8 mouse cellular contexts compared by ENCODE assay signal in the genomic region with DNA sequence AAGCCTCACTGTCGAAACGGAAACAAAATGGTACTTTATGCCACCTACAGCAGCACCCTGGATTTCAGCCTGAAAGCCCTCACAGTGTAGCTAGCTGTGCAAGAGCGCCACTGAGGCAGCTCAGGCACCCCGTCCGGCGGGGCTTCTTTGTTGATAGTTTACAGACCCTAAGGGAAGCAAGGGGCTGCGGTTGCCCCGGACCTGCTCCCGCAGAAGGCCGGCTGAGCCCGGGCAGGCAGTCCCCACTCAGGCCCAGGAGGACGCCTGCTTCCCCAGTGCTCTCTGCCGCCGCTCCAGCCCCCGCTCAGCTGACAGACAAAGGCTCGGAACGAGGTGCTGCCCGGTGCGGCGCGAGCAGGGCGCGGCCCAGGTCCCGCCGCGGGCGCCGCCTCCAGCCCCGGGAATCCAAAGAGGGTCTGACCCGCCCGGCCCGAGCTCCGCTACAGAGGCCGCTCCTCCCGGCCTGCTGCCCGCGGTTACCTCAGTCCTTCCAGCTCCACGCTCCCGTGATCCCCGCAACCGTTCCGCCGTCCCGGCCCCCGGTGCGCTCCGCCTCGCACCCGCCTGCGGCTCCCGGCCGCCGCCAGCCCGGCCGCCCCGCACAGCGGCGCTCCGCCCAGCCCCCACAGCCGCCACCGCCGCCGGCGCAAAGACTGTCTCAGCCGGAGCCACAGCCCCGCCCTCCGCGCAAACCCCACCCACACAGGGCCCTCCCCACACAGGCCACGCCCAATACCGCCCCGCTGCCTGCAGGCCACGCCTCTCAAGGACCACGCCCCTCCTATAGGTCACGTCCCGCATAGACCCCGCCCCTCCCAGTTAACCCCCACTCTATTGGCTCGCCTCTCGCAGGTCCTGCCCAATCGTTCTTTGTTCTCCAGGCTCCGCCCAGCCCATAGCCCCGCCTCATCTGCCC. TPM values are rescaled to one million over a fixed set of nuclear protein-coding genes. Genes with fewer than 3 reads are reported as not detected.
DNase-seq lines count a peak whose midpoint lies in the region; ATAC-seq lines count a peak whose summit lies in the region.

A gene (minus strand): TSS at position 654 of the 916 bp plus-strand sequence.

- intact Hi-C loops in gastrocnemius, postnatal 14 days (cut with DNase I; ENCODE audit: low total_unique reads) = loop anchor here (10.0 kb wide), 1 partner anchor 230 kb away; no protein-coding TSS in a partner anchor
- intact Hi-C loops in left cerebral cortex, postnatal 10 days (cut with DNase I) = loop anchor here (5.0 to 10.0 kb wide), 3 partner anchors 230 to 363 kb away; no protein-coding TSS in a partner anchor

- peak; percentile 88 for ATAC-seq in inflammation-experienced regulatory T-cells, adult 6 months
- ATAC-seq in megakaryocyte-erythroid progenitor cell, adult 5-6 weeks (replicated peaks; ENCODE audit: low FRiP score, low TSS enrichment, poor library complexity, severe bottlenecking) = peak; percentile 98

- DNase-seq in adrenal gland, adult (ENCODE audit: inconsistent age in 2 of 2, low spot score in 1 of 2) = peak; percentile 99 to 100
- DNase-seq in embryo, embryonic 10.5 days (ENCODE audit: low spot score) = peak; percentile 98
- peak; percentile 99 for DNase-seq in gastrocnemius, postnatal 14 days
- peak; percentile 98 to 100 for DNase-seq in left cerebral cortex, postnatal 10 days (ENCODE audit: extremely low spot score in 1 of 2, low spot score in 2 of 2)
- peak; percentile 98 for DNase-seq in right cerebral cortex, postnatal 25 days
- peak; percentile 99 to 100 for DNase-seq in urinary bladder, postnatal 4 days (ENCODE audit: low spot score in 2 of 2)

RNA-seq across cellular contexts. Expression of the gene that starts here (rescaled TPM):
- total RNA-seq in gastrocnemius, postnatal 14 days (2021) = 10 to 100 TPM; 18.6 to 22.7 TPM
- 1 to 10 TPM; 4.6 to 8.0 (median 6.4) TPM for polyA plus RNA-seq in inflammation-experienced regulatory T-cells, adult 6 months (2017; shearing (Covaris generic))
- 10 to 100 TPM; 79.5 to 80.2 TPM for total RNA-seq in left cerebral cortex, postnatal 10 days (2021)
- 6.3 and 9.2 TPM in 2 replicates for total RNA-seq in megakaryocyte-erythroid progenitor cell, adult 5-6 weeks (2014; fragmentation: Nextera tagmentation)
- 4.3 and 5.7 TPM in 2 replicates for total RNA-seq in megakaryocyte-erythroid progenitor cell, adult 5-6 weeks (2017)

Comparison
In these comparisons a context has a peak if more than half of its experiments do, and no peak if none do; other contexts are left out.
1. Peak in every context shown above with its lines: DNase-seq and ATAC-seq.